Mouse (Mus musculus) heart, embryonic 11.5 days (tissue): Measurements from ENCODE around the gene Olfr522. TPM values are rescaled to one million over a fixed set of nuclear protein-coding genes. Genes with fewer than 3 reads are reported as not detected.
"Not testable (repeated sequence)": the region's sequence is repeated elsewhere in the genome, so short reads cannot be mapped to it uniquely, and the experiment has no call there.

Experiments used
- ATAC-seq: fragments of 200-750 bp; cut with Nextera tagmentation; replicated peaks from 2 replicates; pipeline ENCODE4 v1.8.0; 2017; ENCODE audit warnings: moderate library complexity; ENCODE audit not compliant: insufficient number of reproducible peaks, low FRiP score, low TSS enrichment
- H3K27ac ChIP-seq: fragments of 300-500 bp; sonication (generic); 2 replicates; pipeline ENCODE4 v1.5.1; 2014; ENCODE audit warnings: mild to moderate bottlenecking, low read depth, low read length
- H3K27me3 ChIP-seq: fragments of 300-500 bp; sonication (generic); 2 replicates; pipeline ENCODE4 v1.6.1; 2014; ENCODE audit warnings: mild to moderate bottlenecking, low read length, mixed read lengths; ENCODE audit not compliant: control insufficient read depth, insufficient read depth
- H3K36me3 ChIP-seq: fragments of 300-500 bp; sonication (generic); 2 replicates; pipeline ENCODE4 v1.6.1; 2014; ENCODE audit warnings: mild to moderate bottlenecking, low read length, moderate library complexity, mixed read lengths; ENCODE audit not compliant: control insufficient read depth, insufficient read depth
- H3K4me1 ChIP-seq: fragments of 300-500 bp; sonication (generic); 2 replicates; pipeline ENCODE4 v1.6.1; 2014; ENCODE audit warnings: low read length; ENCODE audit not compliant: control insufficient read depth, insufficient read depth
- H3K4me2 ChIP-seq: fragments of 300-500 bp; sonication (generic); 2 replicates; pipeline ENCODE4 v1.6.1; 2014; ENCODE audit warnings: mild to moderate bottlenecking, moderate library complexity
- H3K4me3 ChIP-seq: fragments of 300-500 bp; sonication (generic); 2 replicates; pipeline ENCODE4 v1.5.1; 2014; ENCODE audit warnings: low read depth, low read length
- H3K9ac ChIP-seq: fragments of 300-500 bp; sonication (generic); 2 replicates; pipeline ENCODE4 v1.6.1; 2014; ENCODE audit warnings: mild to moderate bottlenecking, low read depth, low read length, moderate library complexity
- H3K9me3 ChIP-seq: fragments of 300-500 bp; sonication (generic); replicated peaks from 2 replicates; pipeline ENCODE4 v1.6.1; 2016; ENCODE audit warnings: low read length; ENCODE audit not compliant: control insufficient read depth
- WGBS: fragments of 180-500 bp; shearing (Covaris S2); extraction: QIAGEN DNeasy Blood & Tissue Kit; methylation state at CpG from one replicate; pipeline ENCODE4 v1.1.7; 2014; ENCODE audit not compliant: insufficient replicate concordance; 5-methylcytosine and 5-hydroxymethylcytosine counted together
- polyA plus RNA-seq: library from polyadenylated mRNA; unstranded; fragments of >200 nt; fragmentation: Nextera tagmentation; extraction: Ambion mirVana; gene quantifications from 2 replicates; pipeline ENCODE4 v1.2.1, GENCODE M21; 2014

Olfr522 gene
- polyA plus RNA-seq, 1 experiment from 2014 or later, result not detected

GRCm38 (mm10) chr7:140153383-140153782 is 11.2 kb downstream of the Olfr522 start:
- no peaks in the 10 kb centered on the region for H3K9me3 ChIP-seq
- WGBS, result 5% methylated on average over 28 of the region's 28 CpGs
- no peaks in the 10 kb centered on the region; the same call in none of the 2 replicates for H3K36me3 ChIP-seq
- no peak overlapping the region for H3K27ac ChIP-seq
- H3K9ac ChIP-seq, result peak overlapping the region; percentile 52; the same call in 1 of the 2 replicates
- peaks cover 2% of the 10 kb centered on the region; the same call in 1 of the 2 replicates for H3K4me1 ChIP-seq
- peaks cover 41% of the 10 kb centered on the region for H3K27me3 ChIP-seq
- no peak for ATAC-seq
- H3K4me3 ChIP-seq, result peak overlapping the region; percentile 22; the same call in 1 of the 2 replicates
- H3K4me2 ChIP-seq, result peak overlapping the region; percentile 59

- Histone ChIP-seq H3K4me3 (no peak overlapping the region), H3K36me3 (peaks cover 2% of the 10 kb centered on the region; the same call in 1 of the 2 replicates), H3K9me3 (no peaks in the 10 kb centered on the region), H3K4me2 (no peak overlapping the region), H3K27me3 (no peaks in the 10 kb centered on the region), H3K4me1 (no peaks in the 10 kb centered on the region), H3K27ac (no peak overlapping the region), H3K9ac (no peak overlapping the region)
- ATAC-seq, result no peak
- WGBS, result 83% methylated on average over 4 of the region's 4 CpGs
Observed at GRCm38 (mm10) chr7:140144550-140144949, 20.0 kb downstream of the Olfr522 start.

- Histone ChIP-seq H3K27ac (no peak overlapping the region), H3K4me1 (peaks cover 5% of the 10 kb centered on the region), H3K27me3 (no peaks in the 10 kb centered on the region), H3K9me3 (no peaks in the 10 kb centered on the region), H3K9ac (no peak overlapping the region), H3K36me3 (no peaks in the 10 kb centered on the region), H3K4me2 (no peak overlapping the region), H3K4me3 (no peak overlapping the region)
- 8% methylated on average over 14 of the region's 14 CpGs for WGBS
- no peak for ATAC-seq
Observed at GRCm38 (mm10) chr7:140141350-140141749, 23.2 kb downstream of the Olfr522 start.

GRCm38 (mm10) chr7:140138021-140138310 is 26.6 kb downstream of the Olfr522 start:
- no peak for ATAC-seq
- under 1% methylated on average over 8 of the region's 8 CpGs for WGBS

GRCm38 (mm10) chr7:140137135-140138020 is 27.2 kb downstream of the Olfr522 start, which contains the start of gene Mtg1:
Mtg1 (plus strand) TSS chr7:140137564.
- Histone ChIP-seq H3K27me3 (no peaks in the 10 kb centered on the region), H3K27ac (peak within 1 kb of the TSS; percentile 69; the same call in 1 of the 2 replicates), H3K4me1 (peaks cover 5% of the 10 kb centered on the region), H3K9ac (peak within 1 kb of the TSS; percentile 91), H3K9me3 (no peaks in the 10 kb centered on the region), H3K4me3 (peak within 1 kb of the TSS; percentile 69), H3K4me2 (peak within 1 kb of the TSS; percentile 93), H3K36me3 (no peaks in the 10 kb centered on the region)
- peak; percentile 96 for ATAC-seq
- WGBS, result 2% methylated on average over 39 of the region's 39 CpGs

More at GRCm38 (mm10) chr7:140138021-140138310, 26.6 kb downstream of the Olfr522 start:
- no peaks in the 10 kb centered on the region for H3K36me3 ChIP-seq
- H3K4me2 ChIP-seq, result peak overlapping the region; percentile 93
- H3K4me1 ChIP-seq, result peaks cover 5% of the 10 kb centered on the region
- H3K9me3 ChIP-seq, result no peaks in the 10 kb centered on the region
- H3K27me3 ChIP-seq, result no peaks in the 10 kb centered on the region
- H3K27ac ChIP-seq, result peak overlapping the region; percentile 69; the same call in 1 of the 2 replicates
- peak overlapping the region; percentile 69 for H3K4me3 ChIP-seq
- H3K9ac ChIP-seq, result peak overlapping the region; percentile 91

GRCm38 (mm10) chr7:140135106-140135770 is 29.3 kb downstream of the Olfr522 start:
- Histone ChIP-seq H3K36me3 (no peaks in the 10 kb centered on the region), H3K27ac (no peak overlapping the region), H3K9me3 (no peaks in the 10 kb centered on the region), H3K9ac (no peak overlapping the region), H3K4me1 (peaks cover 5% of the 10 kb centered on the region), H3K4me3 (no peak overlapping the region), H3K4me2 (no peak overlapping the region), H3K27me3 (no peaks in the 10 kb centered on the region)
- no peak for ATAC-seq
- WGBS, result 82% methylated on average over 5 of the region's 5 CpGs

- WGBS, result 95% methylated on average over 5 of the region's 7 CpGs
- H3K4me2 ChIP-seq, ATAC-seq, H3K4me3 ChIP-seq, H3K9ac ChIP-seq, H3K36me3 ChIP-seq, H3K27me3 ChIP-seq, H3K9me3 ChIP-seq, H3K4me1 ChIP-seq, H3K27ac ChIP-seq: not testable (repeated sequence)
Observed at GRCm38 (mm10) chr7:140134033-140134432, 30.5 kb downstream of the Olfr522 start.

GRCm38 (mm10) chr7:140132184-140132583 is 32.4 kb downstream of the Olfr522 start:
- H3K9me3 ChIP-seq, H3K36me3 ChIP-seq, H3K4me3 ChIP-seq, H3K9ac ChIP-seq, H3K4me2 ChIP-seq, H3K27me3 ChIP-seq, ATAC-seq, H3K27ac ChIP-seq, H3K4me1 ChIP-seq: not testable (repeated sequence)
- 87% methylated on average over 7 of the region's 7 CpGs for WGBS
